2 mouse cellular contexts compared by ENCODE assay signal in genomic region chr12:95647179-95647578, GRCm38 (mm10). TPM values are rescaled to one million over a fixed set of nuclear protein-coding genes. Genes with fewer than 3 reads are reported as not detected.
"Had no signal": no experiment of that assay in that cellular context is flagged by ENCODE, and none has a peak within 500 bp of the region (broad histone marks: within the 10 kb centered on the region; RNA-seq: fewer than 3 reads in every experiment).

No protein-coding gene starts in this region.

RNA-seq across cellular contexts. Expression of gene Flrt2, which starts 44.8 kb away (rescaled TPM):
- total RNA-seq: common myeloid progenitor, adult 5-6 weeks; granulocyte monocyte progenitor cell, adult 5-6 weeks had no signal
